Mouse (Mus musculus) liver, embryonic 16.5 days (tissue): Measurements from ENCODE around the gene Vmn1r40. TPM values are rescaled to one million over a fixed set of nuclear protein-coding genes. Genes with fewer than 3 reads are reported as not detected.

ENCODE experiments used
- ATAC-seq: fragments of 200-750 bp; cut with Nextera tagmentation; 2 replicates; pipeline ENCODE4 v1.8.0; 2017; ENCODE audit warnings: low read depth, mild to moderate bottlenecking, moderate number of reproducible peaks, moderate library complexity
- H3K27ac ChIP-seq: fragments of 300-500 bp; sonication (generic); 2 replicates; pipeline ENCODE4 v1.5.1; 2014; ENCODE audit warnings: mild to moderate bottlenecking, low read length
- H3K27me3 ChIP-seq: fragments of 300-500 bp; sonication (generic); 2 replicates; pipeline ENCODE4 v1.6.1; 2014; ENCODE audit warnings: low read depth, low read length, mixed read lengths; ENCODE audit not compliant: control insufficient read depth, insufficient read depth
- H3K36me3 ChIP-seq: fragments of 300-500 bp; sonication (generic); 2 replicates; pipeline ENCODE4 v1.6.1; 2014; ENCODE audit warnings: mild to moderate bottlenecking; ENCODE audit not compliant: control insufficient read depth, insufficient read depth
- H3K4me1 ChIP-seq: fragments of 300-500 bp; sonication (generic); 2 replicates; pipeline ENCODE4 v1.6.1; 2014; ENCODE audit warnings: low read depth, low read length, mixed read lengths; ENCODE audit not compliant: control insufficient read depth
- H3K4me2 ChIP-seq: fragments of 300-500 bp; sonication (generic); 2 replicates; pipeline ENCODE4 v1.6.1; 2014; ENCODE audit warnings: low read depth, low read length, mixed read lengths
- H3K4me3 ChIP-seq: fragments of 300-500 bp; sonication (generic); 2 replicates; pipeline ENCODE4 v1.5.1; 2014; ENCODE audit warnings: low read depth, mild to moderate bottlenecking, low read length
- H3K9ac ChIP-seq: fragments of 300-500 bp; sonication (generic); 2 replicates; pipeline ENCODE4 v1.6.1; 2014; ENCODE audit warnings: low read depth, low read length
- H3K9me3 ChIP-seq: fragments of 300-500 bp; sonication (generic); replicated peaks from 2 replicates; pipeline ENCODE4 v1.6.1; 2016; ENCODE audit warnings: low read length; ENCODE audit not compliant: control insufficient read depth
- WGBS: fragments of 180-500 bp; shearing (Covaris S2); extraction: QIAGEN DNeasy Blood & Tissue Kit; methylation state at CpG from one replicate; pipeline ENCODE4 v1.1.7; 2014; ENCODE audit not compliant: insufficient replicate concordance; 5-methylcytosine and 5-hydroxymethylcytosine counted together
- polyA plus RNA-seq: library from polyadenylated mRNA; unstranded; fragments of >200 nt; fragmentation: Nextera tagmentation; extraction: Ambion mirVana; gene quantifications from 2 replicates; pipeline ENCODE4 v1.2.1, GENCODE M21; 2015

Gene Vmn1r40
- polyA plus RNA-seq, 1 experiment from 2014 or later: not detected

DNA sequence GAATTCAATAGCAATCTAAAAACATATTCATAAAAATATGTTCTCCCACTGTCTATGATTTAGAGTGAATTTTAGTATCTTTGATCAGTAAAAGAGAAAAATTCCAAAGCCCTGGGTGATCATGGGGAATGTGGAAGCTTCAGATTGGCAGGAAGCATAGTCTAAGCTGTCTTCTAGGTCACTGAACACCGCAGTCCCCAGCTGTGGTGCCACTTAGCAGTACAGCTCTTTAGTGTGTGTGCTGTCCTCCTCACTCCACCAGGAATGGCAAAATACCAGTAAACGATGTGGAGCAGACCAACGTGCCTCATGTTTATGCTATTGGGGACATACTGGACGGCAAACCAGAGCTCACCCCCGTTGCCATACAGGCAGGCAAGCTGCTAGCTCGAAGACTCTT is 37.8 kb upstream of the Vmn1r40 start:
- ATAC-seq: no peak
- H3K27ac ChIP-seq: no peak overlapping the region
- WGBS: 68% methylated on average over 6 of the region's 6 CpGs
- no peaks in the 10 kb centered on the region for H3K36me3 ChIP-seq
- H3K9ac ChIP-seq: no peak overlapping the region
- H3K4me1 ChIP-seq: no peaks in the 10 kb centered on the region
- no peak overlapping the region for H3K4me3 ChIP-seq
- no peaks in the 10 kb centered on the region for H3K9me3 ChIP-seq
- no peaks in the 10 kb centered on the region for H3K27me3 ChIP-seq
- no peak overlapping the region for H3K4me2 ChIP-seq

DNA sequence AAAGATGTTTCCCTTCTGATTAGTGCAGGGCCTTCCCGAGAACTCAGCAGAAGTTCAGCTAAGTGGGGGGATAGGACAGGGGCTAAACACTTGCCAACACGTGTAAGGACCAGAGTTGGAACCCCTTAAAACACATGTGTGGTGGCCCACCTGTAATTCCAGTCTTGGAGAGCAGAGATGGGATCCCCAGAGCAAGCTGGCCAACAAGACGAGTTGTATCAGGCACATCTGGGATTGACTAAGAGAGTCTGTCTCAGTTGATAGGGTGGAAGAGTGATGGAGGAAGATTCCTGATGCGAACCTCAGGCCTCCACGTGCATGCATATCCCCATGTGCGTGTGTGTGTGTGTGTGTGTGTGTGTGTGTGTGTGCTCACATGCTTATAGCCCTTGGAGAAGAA is 35.9 kb upstream of the Vmn1r40 start:
- Histone ChIP-seq H3K4me1 (no peaks in the 10 kb centered on the region), H3K36me3 (no peaks in the 10 kb centered on the region), H3K27me3 (no peaks in the 10 kb centered on the region), H3K9ac (no peak overlapping the region), H3K27ac (no peak overlapping the region), H3K4me3 (no peak overlapping the region), H3K9me3 (no peaks in the 10 kb centered on the region), H3K4me2 (no peak overlapping the region)
- WGBS: 55% methylated on average over 6 of the region's 6 CpGs
- no peak for ATAC-seq

DNA sequence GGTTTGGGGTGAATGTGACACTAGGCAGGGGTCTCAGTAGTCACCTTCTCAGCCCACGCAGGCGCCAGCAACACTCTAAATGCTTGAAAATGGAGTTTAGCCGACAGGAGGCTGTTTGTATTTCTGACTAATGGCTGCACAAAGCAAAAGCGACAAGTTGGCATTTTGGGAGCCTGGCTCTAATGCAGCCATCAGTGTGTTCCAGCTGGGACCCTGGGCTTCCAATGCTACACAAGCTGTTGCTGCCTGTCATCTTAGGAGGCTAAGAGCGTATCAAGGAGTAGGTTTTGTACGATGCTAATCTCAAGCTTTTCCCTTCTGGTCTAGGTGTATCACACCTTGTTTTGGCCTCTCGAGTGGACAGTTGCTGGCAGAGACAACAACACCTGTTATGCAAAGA is 34.7 kb upstream of the Vmn1r40 start:
- H3K4me2 ChIP-seq: no peak overlapping the region
- 75% methylated on average over 7 of the region's 7 CpGs for WGBS
- H3K9me3 ChIP-seq: no peaks in the 10 kb centered on the region
- no peak overlapping the region for H3K9ac ChIP-seq
- H3K4me3 ChIP-seq: no peak overlapping the region
- no peaks in the 10 kb centered on the region for H3K36me3 ChIP-seq
- H3K27ac ChIP-seq: no peak overlapping the region
- ATAC-seq: no peak
- no peaks in the 10 kb centered on the region for H3K4me1 ChIP-seq
- no peaks in the 10 kb centered on the region for H3K27me3 ChIP-seq

DNA sequence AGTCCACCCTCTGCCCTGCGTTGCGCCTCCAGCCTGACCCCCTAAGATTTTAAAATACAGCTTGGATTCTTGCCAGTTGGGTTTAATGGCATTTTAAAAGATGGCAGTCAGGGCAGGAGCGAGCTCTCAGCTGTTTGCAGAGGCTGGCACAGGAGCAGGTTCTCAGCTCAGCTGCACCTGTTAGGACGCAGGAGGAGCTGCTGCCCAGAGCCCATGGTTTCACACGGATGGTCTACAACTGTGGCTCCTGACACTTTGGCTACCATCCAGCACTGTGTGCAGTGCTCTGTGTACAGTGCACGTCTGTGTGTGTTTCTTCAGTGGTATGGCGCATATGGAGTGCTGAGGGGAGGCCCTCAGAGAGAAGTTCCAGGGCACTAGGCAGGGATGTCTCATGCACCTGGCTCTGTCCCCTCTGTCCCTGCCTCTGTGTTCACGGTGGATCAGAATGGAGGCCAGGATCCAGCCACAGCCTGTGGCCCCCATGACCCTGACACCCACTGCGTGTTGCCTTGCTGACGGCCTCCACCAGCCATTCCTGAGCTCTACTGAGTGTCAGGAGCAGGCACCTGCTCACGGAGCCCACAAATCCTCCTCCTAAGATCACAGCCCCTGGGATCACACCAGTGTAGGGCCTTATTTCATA is 34.1 kb upstream of the Vmn1r40 start:
- H3K4me1 ChIP-seq: no peaks in the 10 kb centered on the region
- no peak for ATAC-seq
- H3K9me3 ChIP-seq: no peaks in the 10 kb centered on the region
- no peak overlapping the region for H3K4me2 ChIP-seq
- 73% methylated on average over 11 of the region's 11 CpGs for WGBS
- H3K27me3 ChIP-seq: no peaks in the 10 kb centered on the region
- H3K27ac ChIP-seq: no peak overlapping the region
- H3K9ac ChIP-seq: no peak overlapping the region
- no peak overlapping the region for H3K4me3 ChIP-seq
- no peaks in the 10 kb centered on the region for H3K36me3 ChIP-seq

DNA sequence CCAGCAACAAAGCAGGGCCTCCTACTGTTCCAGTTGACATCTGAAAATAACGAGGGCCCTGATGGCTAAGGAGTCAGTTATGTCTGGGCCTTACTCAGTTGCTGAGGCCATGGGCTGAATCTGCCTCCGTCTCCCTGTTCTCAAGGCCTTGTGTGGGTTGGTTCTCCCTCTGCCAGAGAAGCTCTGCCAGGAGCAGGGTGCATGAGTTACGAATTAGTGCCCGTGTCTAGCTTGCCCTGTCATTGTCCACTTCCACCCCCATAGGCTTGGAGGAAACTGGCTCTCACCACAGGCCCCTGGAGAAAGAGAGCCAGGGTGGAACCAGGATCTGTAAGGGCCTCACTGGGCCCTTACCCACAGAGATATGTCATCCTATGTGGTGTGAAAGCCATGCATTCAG is 28.8 kb upstream of the Vmn1r40 start:
- ATAC-seq: no peak
- no peak overlapping the region for H3K9ac ChIP-seq
- H3K27me3 ChIP-seq: no peaks in the 10 kb centered on the region
- no peak overlapping the region for H3K27ac ChIP-seq
- WGBS: 54% methylated on average over 4 of the region's 4 CpGs
- H3K36me3 ChIP-seq: no peaks in the 10 kb centered on the region
- H3K4me3 ChIP-seq: no peak overlapping the region
- no peaks in the 10 kb centered on the region for H3K9me3 ChIP-seq
- H3K4me1 ChIP-seq: no peaks in the 10 kb centered on the region
- H3K4me2 ChIP-seq: no peak overlapping the region

DNA sequence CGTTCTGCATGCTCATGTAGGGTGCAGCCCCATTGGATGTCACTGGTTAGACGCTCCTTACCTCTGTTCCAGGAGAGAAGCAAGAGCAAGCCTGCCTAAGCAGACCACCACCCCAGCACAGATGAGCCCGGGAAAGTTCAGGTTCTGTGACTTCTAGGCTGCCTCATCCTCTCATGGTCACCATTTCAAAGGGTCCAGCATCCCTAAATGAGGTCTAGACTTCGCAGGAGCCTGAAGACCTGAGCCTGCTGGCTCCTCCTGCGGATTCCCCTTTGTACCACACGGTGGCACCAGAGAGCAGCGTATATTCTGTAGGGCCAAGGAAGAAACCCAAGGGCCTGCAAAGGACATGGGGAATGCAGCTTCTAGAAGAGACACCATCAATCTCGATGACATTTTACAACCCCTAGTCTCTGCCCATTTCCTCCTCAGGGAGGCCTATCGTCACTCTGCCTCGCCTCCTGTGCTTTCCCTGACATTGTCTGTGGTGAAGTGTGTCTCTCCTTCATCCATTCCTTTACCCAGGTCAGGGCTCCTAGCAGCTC is 28.0 kb upstream of the Vmn1r40 start:
- no peak overlapping the region for H3K27ac ChIP-seq
- H3K4me1 ChIP-seq: no peaks in the 10 kb centered on the region
- no peak for ATAC-seq
- H3K36me3 ChIP-seq: no peaks in the 10 kb centered on the region
- no peaks in the 10 kb centered on the region for H3K9me3 ChIP-seq
- no peak overlapping the region for H3K4me3 ChIP-seq
- no peak overlapping the region for H3K9ac ChIP-seq
- H3K4me2 ChIP-seq: no peak overlapping the region
- 9% methylated on average over 10 of the region's 10 CpGs for WGBS
- H3K27me3 ChIP-seq: no peaks in the 10 kb centered on the region

DNA sequence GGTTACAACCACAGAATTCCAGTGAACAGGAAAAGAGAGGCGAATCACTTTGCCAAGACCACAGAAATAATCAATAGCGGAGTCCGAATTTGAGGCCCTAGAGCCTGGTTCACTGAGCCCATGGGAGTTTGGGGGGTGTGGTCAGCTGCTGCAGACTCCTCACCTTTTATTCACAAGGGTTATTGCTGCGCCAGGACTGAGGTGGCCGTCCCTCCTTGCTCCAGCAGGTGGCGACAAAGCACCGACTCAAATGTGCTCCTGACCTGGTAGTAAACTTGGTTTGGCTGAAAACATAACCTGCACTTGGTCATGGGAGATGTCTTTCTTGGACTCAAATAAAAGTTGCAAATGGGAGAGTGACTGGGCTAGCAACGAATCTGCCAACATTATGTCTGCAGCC is 27.2 kb upstream of the Vmn1r40 start:
- no peak overlapping the region for H3K27ac ChIP-seq
- no peak overlapping the region for H3K9ac ChIP-seq
- WGBS: 6% methylated on average over 8 of the region's 8 CpGs
- no peak for ATAC-seq
- H3K36me3 ChIP-seq: no peaks in the 10 kb centered on the region
- H3K4me1 ChIP-seq: no peaks in the 10 kb centered on the region
- no peak overlapping the region for H3K4me2 ChIP-seq
- no peaks in the 10 kb centered on the region for H3K9me3 ChIP-seq
- H3K27me3 ChIP-seq: no peaks in the 10 kb centered on the region
- H3K4me3 ChIP-seq: no peak overlapping the region

DNA sequence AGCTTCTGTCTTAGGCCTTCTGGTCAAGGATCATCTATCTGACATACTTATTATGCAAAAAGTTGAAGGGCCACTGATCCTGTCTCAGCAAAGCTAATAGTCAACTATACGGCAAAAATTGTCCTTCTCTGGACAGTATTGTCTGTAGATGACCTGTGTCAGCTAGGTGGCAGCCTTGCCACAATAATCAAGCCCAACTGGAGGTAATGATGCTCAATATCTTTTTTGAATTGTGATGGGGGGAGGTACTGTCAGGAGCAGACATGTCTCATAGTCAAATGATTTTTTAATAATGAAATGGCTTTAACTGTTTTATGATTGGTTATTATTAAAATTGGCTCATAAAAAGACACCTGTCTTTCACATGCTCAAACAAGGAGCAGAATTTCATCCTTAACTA is 23.1 kb upstream of the Vmn1r40 start:
- Histone ChIP-seq H3K27ac (no peak overlapping the region), H3K4me2 (no peak overlapping the region), H3K27me3 (no peaks in the 10 kb centered on the region), H3K9me3 (no peaks in the 10 kb centered on the region), H3K9ac (no peak overlapping the region), H3K4me3 (no peak overlapping the region), H3K36me3 (no peaks in the 10 kb centered on the region), H3K4me1 (no peaks in the 10 kb centered on the region)
- 36% methylated on average over 1 of the region's 1 CpGs for WGBS
- ATAC-seq: no peak

DNA sequence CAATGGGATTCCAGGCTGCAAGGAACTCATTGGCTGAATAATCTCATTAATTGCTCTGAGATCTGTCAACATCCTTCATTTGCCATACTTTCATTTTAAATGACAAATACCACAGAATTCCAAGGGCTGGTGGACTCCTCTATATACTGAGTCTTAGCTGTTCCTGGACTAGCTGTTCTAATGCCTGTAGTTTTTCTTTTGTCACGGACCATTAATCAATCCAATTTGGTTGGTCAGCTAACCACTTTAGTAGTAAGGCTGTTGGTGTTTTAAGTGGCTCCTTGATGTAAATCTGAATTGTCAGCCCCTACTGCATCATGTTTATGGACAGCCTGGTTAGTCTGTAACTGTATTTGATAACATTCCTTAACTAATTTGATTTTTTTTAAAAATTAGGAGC is 20.2 kb upstream of the Vmn1r40 start:
- no peaks in the 10 kb centered on the region for H3K36me3 ChIP-seq
- no peak overlapping the region for H3K4me2 ChIP-seq
- 32% methylated on average over 1 of the region's 1 CpGs for WGBS
- no peak overlapping the region for H3K9ac ChIP-seq
- no peak for ATAC-seq
- no peaks in the 10 kb centered on the region for H3K27me3 ChIP-seq
- H3K27ac ChIP-seq: no peak overlapping the region
- H3K4me1 ChIP-seq: no peaks in the 10 kb centered on the region
- H3K9me3 ChIP-seq: no peaks in the 10 kb centered on the region
- H3K4me3 ChIP-seq: no peak overlapping the region
